Mouse (Mus musculus) cortical plate, adult 2 months (tissue): Measurements from ENCODE around the gene Ccdc9.
"Not testable (repeated sequence)": the region's sequence is repeated elsewhere in the genome, so short reads cannot be mapped to it uniquely, and the experiment has no call there.

Source experiments
- CTCF ChIP-seq: fragments of 200-500 bp; IDR thresholded peaks from 2 replicates; pipeline ENCODE4 v1.5.1; 2011; ENCODE audit warnings: mild to moderate bottlenecking, control low read depth, low read length; ENCODE audit not compliant: insufficient read depth; ENCODE audit errors: extremely low read depth
- POLR2A ChIP-seq: fragments of 200-500 bp; IDR thresholded peaks from 2 replicates; pipeline ENCODE4 v1.6.1; 2011; ENCODE audit warnings: mild to moderate bottlenecking, low read length, control low read depth; ENCODE audit not compliant: insufficient read depth; ENCODE audit errors: extremely low read depth

GRCm38 (mm10) chr7:16307141-16307540, 20.5 kb upstream of the Ccdc9 start:
- not testable (repeated sequence) for TF ChIP-seq CTCF, POLR2A
